Mouse (Mus musculus) testis, adult 2 months (tissue): Measurements from ENCODE around the gene Tbc1d12. TPM values are rescaled to one million over a fixed set of nuclear protein-coding genes. Genes with fewer than 3 reads are reported as not detected.
"Not testable (repeated sequence)": the region's sequence is repeated elsewhere in the genome, so short reads cannot be mapped to it uniquely, and the experiment has no call there.

Experiments
- H3K27ac ChIP-seq: fragments of 200-500 bp; 2 replicates; pipeline ENCODE4 v1.5.1; 2012; ENCODE audit warnings: low read depth, low read length; ENCODE audit not compliant: control insufficient read depth, insufficient read depth
- H3K27me3 ChIP-seq: fragments of 200-500 bp; 2 replicates; pipeline ENCODE4 v1.6.1; 2012; ENCODE audit warnings: mild to moderate bottlenecking, low read length, moderate library complexity; ENCODE audit not compliant: control insufficient read depth, insufficient read depth
- H3K36me3 ChIP-seq: fragments of 200-500 bp; 2 replicates; pipeline ENCODE4 v1.6.1; 2012; ENCODE audit warnings: mild to moderate bottlenecking, low read length; ENCODE audit not compliant: control insufficient read depth, insufficient read depth
- H3K4me1 ChIP-seq: fragments of 200-500 bp; 2 replicates; pipeline ENCODE4 v1.6.1; 2012; ENCODE audit warnings: low read length; ENCODE audit not compliant: control insufficient read depth, insufficient read depth
- H3K4me3 ChIP-seq: fragments of 200-500 bp; 2 replicates; pipeline ENCODE4 v1.5.1; 2012; ENCODE audit warnings: low read depth, mild to moderate bottlenecking, low read length, moderate library complexity, mixed read lengths; ENCODE audit not compliant: control insufficient read depth
- CTCF ChIP-seq: fragments of 200-500 bp; IDR thresholded peaks from 2 replicates; pipeline ENCODE4 v1.5.1; 2012; ENCODE audit warnings: low read depth, mild to moderate bottlenecking, inconsistent platforms, low read length, moderate library complexity; ENCODE audit not compliant: control insufficient read depth, insufficient read depth, insufficient replicate concordance
- POLR2A ChIP-seq: fragments of 200-500 bp; IDR thresholded peaks from 2 replicates; pipeline ENCODE4 v1.6.1; 2012; ENCODE audit warnings: low read depth, mild to moderate bottlenecking, inconsistent platforms, low read length, moderate library complexity; ENCODE audit not compliant: control insufficient read depth
- polyA plus RNA-seq: library from polyadenylated mRNA; depleted of rRNA; stranded (reverse); fragments of >200 nt; gene quantifications from 2 replicates; pipeline ENCODE4 v1.2.3, GENCODE M21; 2012

The Tbc1d12 gene
- polyA plus RNA-seq, 1 experiment, result 5.0 TPM

DNA sequence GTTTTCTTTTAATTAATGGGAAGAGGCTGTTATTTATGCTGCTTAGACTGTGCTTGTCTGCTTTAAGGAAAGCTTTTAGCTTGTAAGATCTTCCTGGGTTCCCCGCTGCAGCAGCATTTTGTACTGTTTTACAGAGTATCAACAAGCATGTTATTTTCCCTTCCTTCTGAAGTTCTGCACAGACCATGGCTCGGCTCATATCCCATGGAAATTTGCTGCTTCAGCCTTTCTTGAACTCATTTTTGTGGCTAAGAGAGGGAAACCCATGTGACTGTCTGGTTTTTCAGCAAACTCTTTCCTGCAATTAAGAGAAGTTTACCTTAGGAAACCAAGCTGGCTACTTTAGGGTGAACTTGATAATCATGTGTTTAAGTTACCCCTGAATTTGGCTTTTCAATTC lies 10.0 kb downstream of the Tbc1d12 start:
- H3K36me3 ChIP-seq, result no peaks in the 10 kb centered on the region; the same call in 1 of the 2 replicates
- TF ChIP-seq POLR2A (no peak), CTCF (no peak)

DNA sequence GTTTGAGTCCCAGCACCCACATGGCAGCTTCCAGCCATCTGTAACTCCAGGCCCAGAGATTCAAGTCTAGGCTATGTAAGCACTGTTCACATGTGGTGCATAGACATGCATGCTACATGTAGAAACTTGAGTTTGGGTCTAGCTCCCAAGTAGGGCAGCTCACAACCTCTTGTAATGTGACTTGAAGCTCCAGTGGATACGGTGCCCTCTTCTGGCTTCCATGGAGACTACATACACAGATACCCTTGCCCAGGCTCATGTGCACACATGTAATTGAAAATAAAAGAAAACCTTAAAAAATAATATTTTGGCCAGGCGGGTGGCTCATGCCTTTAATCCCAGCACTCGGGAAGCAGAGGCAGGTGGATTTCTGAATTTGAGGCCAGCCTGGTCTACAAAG lies 21.8 kb downstream of the Tbc1d12 start:
- no peak overlapping the region for H3K27ac ChIP-seq
- H3K4me3 ChIP-seq, result no peak overlapping the region
- H3K27me3 ChIP-seq, result no peaks in the 10 kb centered on the region
- H3K4me1 ChIP-seq, result no peaks in the 10 kb centered on the region
- no peaks in the 10 kb centered on the region for H3K36me3 ChIP-seq
- TF ChIP-seq POLR2A (no peak), CTCF (no peak)

More for the DNA sequence above, 10.0 kb downstream of the Tbc1d12 start:
- Histone ChIP-seq H3K4me1 (no peaks in the 10 kb centered on the region), H3K4me3 (no peak overlapping the region), H3K27ac (no peak overlapping the region), H3K27me3 (no peaks in the 10 kb centered on the region)

DNA sequence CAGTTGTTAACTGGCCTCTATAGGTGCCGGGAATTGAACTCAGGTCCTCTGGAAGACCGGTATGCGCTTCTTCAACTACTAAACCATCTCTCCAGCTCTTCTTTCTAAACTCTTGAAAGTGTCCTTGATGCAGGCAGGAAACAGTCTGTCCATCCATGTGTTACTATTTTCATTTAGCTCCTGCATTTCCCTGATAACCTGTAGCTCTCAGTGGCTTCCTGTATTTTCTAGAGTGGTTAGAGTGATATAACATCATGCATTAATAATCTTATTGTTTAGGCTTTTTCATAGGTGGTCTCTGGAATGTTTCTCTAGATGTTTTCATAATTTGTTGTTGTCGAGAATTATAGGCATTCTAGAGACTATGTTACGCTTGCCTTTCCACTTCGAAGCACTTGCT lies 26.1 kb downstream of the Tbc1d12 start:
- TF ChIP-seq CTCF (no peak), POLR2A (no peak)
- Histone ChIP-seq H3K27ac (no peak overlapping the region), H3K36me3 (no peaks in the 10 kb centered on the region; the same call in 1 of the 2 replicates), H3K4me3 (no peak overlapping the region), H3K4me1 (no peaks in the 10 kb centered on the region), H3K27me3 (no peaks in the 10 kb centered on the region)

- H3K4me1 ChIP-seq, H3K27ac ChIP-seq, H3K4me3 ChIP-seq, H3K27me3 ChIP-seq, H3K36me3 ChIP-seq: not testable (repeated sequence)
These were observed 38.4 kb downstream of the Tbc1d12 start for GRCm38 (mm10) chr19:38874825-38875224.

GRCm38 (mm10) chr19:38880300-38880699 lies 43.9 kb downstream of the Tbc1d12 start:
- TF ChIP-seq POLR2A, result no peak
- no peak for TF ChIP-seq CTCF
- Histone ChIP-seq H3K36me3 (peaks cover 1% of the 10 kb centered on the region; the same call in 1 of the 2 replicates), H3K4me1 (no peaks in the 10 kb centered on the region), H3K27me3 (no peaks in the 10 kb centered on the region), H3K27ac (no peak overlapping the region), H3K4me3 (no peak overlapping the region)

GRCm38 (mm10) chr19:38901146-38902135 lies 65.1 kb downstream of the Tbc1d12 start:
- TF ChIP-seq POLR2A (no peak), CTCF (no peak)
- H3K4me1 ChIP-seq, result no peaks in the 10 kb centered on the region
- H3K27ac ChIP-seq, result no peak overlapping the region
- H3K36me3 ChIP-seq, result no peaks in the 10 kb centered on the region; the same call in 1 of the 2 replicates
- no peaks in the 10 kb centered on the region for H3K27me3 ChIP-seq
- H3K4me3 ChIP-seq, result no peak overlapping the region

DNA sequence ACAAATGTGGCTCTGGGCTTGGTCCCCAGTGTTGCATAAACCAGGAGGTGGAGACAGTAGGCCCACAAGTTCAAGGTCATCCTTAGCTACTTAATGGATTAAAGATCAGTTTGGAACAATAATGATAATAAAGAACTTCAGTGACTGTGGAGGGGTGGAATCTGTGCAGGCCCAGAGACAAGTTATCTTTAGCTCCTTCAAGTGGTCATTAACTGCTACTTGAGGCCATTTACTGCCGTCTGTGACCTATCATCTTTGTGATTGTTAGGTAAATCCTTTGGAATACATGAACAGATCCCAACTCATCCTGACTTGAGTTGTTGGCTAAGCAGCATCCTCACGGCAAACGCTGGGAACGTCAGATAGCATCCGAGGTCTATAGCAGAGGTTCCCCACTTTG lies 66.1 kb downstream of the Tbc1d12 start:
- H3K4me1 ChIP-seq, result no peaks in the 10 kb centered on the region
- no peak overlapping the region for H3K27ac ChIP-seq
- H3K27me3 ChIP-seq, result no peaks in the 10 kb centered on the region
- no peak overlapping the region for H3K4me3 ChIP-seq
- TF ChIP-seq CTCF, result no peak
- no peak for TF ChIP-seq POLR2A
- no peaks in the 10 kb centered on the region; the same call in 1 of the 2 replicates for H3K36me3 ChIP-seq
